Mouse (Mus musculus) G1E (cell line): ENCODE data around the gene Fam110a. TPM values are rescaled to one million over a fixed set of nuclear protein-coding genes. Genes with fewer than 3 reads are reported as not detected.
"Not testable (repeated sequence)": the region's sequence is repeated elsewhere in the genome, so short reads cannot be mapped to it uniquely, and the experiment has no call there.

Experiments used
- ATAC-seq: 2 replicates; pipeline ENCODE4 v1.8.0; 2016; ENCODE audit warnings: mild to moderate bottlenecking; ENCODE audit not compliant: insufficient number of reproducible peaks, poor library complexity, low FRiP score, severe bottlenecking; ENCODE audit errors: extremely low read depth
- DNase-seq: peaks from one replicate; pipeline ENCODE4 v3.0.0; 2012; ENCODE audit warnings: low spot score
- H3K27me3 ChIP-seq: 2 replicates; pipeline ENCODE4 v1.6.1; 2012; ENCODE audit warnings: mild to moderate bottlenecking, low read length, inconsistent platforms; ENCODE audit not compliant: insufficient read depth
- H3K36me3 ChIP-seq: replicated peaks from 2 replicates; pipeline ENCODE3; 2012; ENCODE audit warnings: mild to moderate bottlenecking, inconsistent platforms
- H3K4me1 ChIP-seq: 2 replicates; pipeline ENCODE4 v1.6.1; 2012; ENCODE audit warnings: low read depth, low read length, inconsistent platforms, mixed read lengths; ENCODE audit not compliant: insufficient read depth
- H3K4me3 ChIP-seq: 2 replicates; pipeline ENCODE4 v1.5.1; 2012; ENCODE audit warnings: low read depth, mild to moderate bottlenecking, inconsistent platforms, low read length, moderate library complexity, mixed read lengths
- H3K9me3 ChIP-seq: replicated peaks from 2 replicates; pipeline ENCODE4 v1.6.1; 2012; ENCODE audit warnings: inconsistent platforms
- CTCF ChIP-seq: IDR thresholded peaks from 2 replicates; pipeline ENCODE4 v1.5.1; 2012; ENCODE audit warnings: low read depth, low read length, inconsistent platforms, mixed read lengths
- GATA1 ChIP-seq: IDR thresholded peaks from 2 replicates; pipeline ENCODE4 v1.6.1; 2012; ENCODE audit warnings: borderline replicate concordance, low read length, inconsistent platforms, mixed read lengths
- GATA2 ChIP-seq: IDR thresholded peaks from 2 replicates; pipeline ENCODE4 v1.6.1; 2012; ENCODE audit warnings: low read depth, low read length, inconsistent platforms, borderline replicate concordance
- POLR2AphosphoS5 ChIP-seq: IDR thresholded peaks from 2 replicates; pipeline ENCODE4 v1.6.1; 2012; ENCODE audit warnings: low read depth, low read length, inconsistent platforms; ENCODE audit not compliant: insufficient replicate concordance
- TAL1 ChIP-seq: conservative IDR thresholded peaks from 2 replicates; pipeline ENCODE4 v1.6.1; 2012; ENCODE audit warnings: low read depth, low read length, inconsistent platforms, mixed read lengths
- polyA plus RNA-seq: library from polyadenylated mRNA; stranded (reverse); fragments of >175 nt; gene quantifications from 2 replicates; pipeline ENCODE4 v1.2.3, GENCODE M21; 2012
- total RNA-seq, 2 experiments: library from RNA; stranded (forward) in 1 of 2; stranded (reverse) in 1 of 2; fragments of 200-1000 nt in 1 of 2; fragments of >200 nt in 1 of 2; fragmentation: Nextera tagmentation in 1 of 2; gene quantifications; 2 replicates each; pipeline ENCODE4 v1.2.3; 2014 to 2017

Gene Fam110a
- total and polyA plus RNA-seq, 3 experiments = 3.8 to 24.7 (median 5.2) TPM

- no peak overlapping the region for H3K4me3 ChIP-seq
- TF ChIP-seq CTCF (no peak), GATA1 (no peak), TAL1 (no peak), POLR2AphosphoS5 (no peak), GATA2 (no peak)
- ATAC-seq = no peak
- peaks cover 20% of the 10 kb centered on the region for H3K4me1 ChIP-seq
- peaks cover 44% of the 10 kb centered on the region for H3K27me3 ChIP-seq
- H3K9me3 ChIP-seq = no peaks in the 10 kb centered on the region
- DNase-seq = no peak
- H3K36me3 ChIP-seq = no peaks in the 10 kb centered on the region
Observed at GRCm38 (mm10) chr2:151998505-151998899, 18.5 kb upstream of the Fam110a start.

GRCm38 (mm10) chr2:151997776-151998504 is 17.9 kb upstream of the Fam110a start:
- no peak for TF ChIP-seq GATA1
- TF ChIP-seq CTCF = no peak
- no peak for TF ChIP-seq GATA2
- TF ChIP-seq POLR2AphosphoS5 = no peak
- no peak for TF ChIP-seq TAL1
- Histone ChIP-seq H3K4me1 (peaks cover 20% of the 10 kb centered on the region), H3K4me3 (no peak overlapping the region), H3K9me3 (no peaks in the 10 kb centered on the region), H3K36me3 (no peaks in the 10 kb centered on the region), H3K27me3 (peaks cover 49% of the 10 kb centered on the region)
- DNase-seq = no peak
- ATAC-seq = no peak

GRCm38 (mm10) chr2:151997190-151997575 is 17.2 kb upstream of the Fam110a start:
- H3K4me3 ChIP-seq, H3K9me3 ChIP-seq, ATAC-seq, H3K36me3 ChIP-seq, DNase-seq: not testable (repeated sequence)
- Histone ChIP-seq H3K27me3 (peaks cover 52% of the 10 kb centered on the region), H3K4me1 (peaks cover 20% of the 10 kb centered on the region)

- DNase-seq (peak; percentile 44), ATAC-seq (no peak)
- Histone ChIP-seq H3K4me3 (no peak within 1 kb of the TSS), H3K9me3 (no peaks in the 10 kb centered on the region), H3K27me3 (peaks cover 59% of the 10 kb centered on the region), H3K36me3 (no peaks in the 10 kb centered on the region), H3K4me1 (peaks cover 20% of the 10 kb centered on the region)
- no peak for TF ChIP-seq GATA2
- peak; percentile 75 for TF ChIP-seq CTCF
- no peak for TF ChIP-seq GATA1
- TF ChIP-seq TAL1 = no peak
- no peak for TF ChIP-seq POLR2AphosphoS5
Observed at GRCm38 (mm10) chr2:151996229-151997189, 16.5 kb upstream of the Fam110a start, which contains the start of gene Slc52a3. Slc52a3 (plus strand) TSS chr2:151996511.

GRCm38 (mm10) chr2:151994350-151995122 is 14.5 kb upstream of the Fam110a start:
- H3K36me3 ChIP-seq = no peaks in the 10 kb centered on the region
- no peak overlapping the region for H3K4me3 ChIP-seq
- ATAC-seq = 0 out of 2 replicates have a peak, but pooled peaks have one; percentile 22
- TF ChIP-seq POLR2AphosphoS5 = no peak
- peak; percentile 69; the same call in 1 of the 2 replicates for TF ChIP-seq CTCF
- no peak for TF ChIP-seq TAL1
- peaks cover 51% of the 10 kb centered on the region for H3K27me3 ChIP-seq
- peak; percentile 35 for DNase-seq
- no peaks in the 10 kb centered on the region for H3K9me3 ChIP-seq
- H3K4me1 ChIP-seq = peaks cover 20% of the 10 kb centered on the region

- H3K9me3 ChIP-seq = no peaks in the 10 kb centered on the region
- DNase-seq = no peak
- H3K27me3 ChIP-seq = peaks cover 56% of the 10 kb centered on the region
- TF ChIP-seq POLR2AphosphoS5 (no peak), TAL1 (no peak), GATA1 (no peak), CTCF (no peak), GATA2 (no peak)
- no peak overlapping the region for H3K4me3 ChIP-seq
- H3K4me1 ChIP-seq = peaks cover 17% of the 10 kb centered on the region
- H3K36me3 ChIP-seq = no peaks in the 10 kb centered on the region
- ATAC-seq = no peak
Observed at GRCm38 (mm10) chr2:151991446-151991845, 11.4 kb upstream of the Fam110a start.
